Mouse (Mus musculus): ENCODE data around the gene Hbb-bh1. TPM values are rescaled to one million over a fixed set of nuclear protein-coding genes. Genes with fewer than 3 reads are reported as not detected.

Hbb-bh1 gene
- total and polyA plus RNA-seq, 3 experiments: 0.15 TPM; not detected in 2

- Histone ChIP-seq H3K9me3 (replicated peaks; ENCODE audit: insufficient read depth, low read length) (no peaks in the 10 kb centered on the region), H3K4me1 (ENCODE audit: control insufficient read depth in 1 of 2, insufficient read depth in 2 of 2, low read length in 2 of 2) (no peaks in the 10 kb centered on the region), H3K9ac (ENCODE audit: control insufficient read depth, low read depth, low read length, poor library complexity, severe bottlenecking) (no peak within 1 kb of the TSS), H3K79me2 (ENCODE audit: control insufficient read depth, insufficient read depth, low read length, poor library complexity) (no peaks in the 10 kb centered on the region), H3K4me3 (ENCODE audit: control insufficient read depth in 1 of 2, insufficient read depth in 1 of 2, low read depth in 2 of 2, low read length in 2 of 2) (no peak within 1 kb of the TSS), H3K36me3 (ENCODE audit: control insufficient read depth in 1 of 2, insufficient read depth in 2 of 2, low read length in 2 of 2) (no peaks in the 10 kb centered on the region), H3K27me3 (ENCODE audit: control insufficient read depth in 1 of 2, insufficient read depth in 2 of 2, low read length in 2 of 2) (no peaks in the 10 kb centered on the region), H3K27ac (ENCODE audit: control insufficient read depth, low read depth, low read length) (no peak within 1 kb of the TSS)
- TF ChIP-seq CHD1 (IDR thresholded peaks at IDR 0.05; ENCODE audit: low read depth, low read length) (no peak), EP300 (IDR thresholded peaks at IDR 0.05; ENCODE audit: low read depth in 1 of 2, low read length in 2 of 2) (no peak), GABPA (IDR thresholded peaks at IDR 0.05; ENCODE audit: low read depth, low read length) (no peak), NELFE (IDR thresholded peaks at IDR 0.05; ENCODE audit: low read depth, low read length) (no peak), JUND (IDR thresholded peaks at IDR 0.05; ENCODE audit: low read depth, low read length) (no peak), MEF2A (IDR thresholded peaks at IDR 0.05; ENCODE audit: extremely low read depth, insufficient replicate concordance, low read depth, low read length, poor library complexity, severe bottlenecking) (no peak), MYB (IDR thresholded peaks at IDR 0.05; ENCODE audit: low read depth, low read length) (no peak), E2F4 (IDR thresholded peaks at IDR 0.05; ENCODE audit: borderline replicate concordance, low read depth, low read length) (no peak), CHD2 (IDR thresholded peaks at IDR 0.05; ENCODE audit: low read length) (no peak), TBP (IDR thresholded peaks at IDR 0.05; ENCODE audit: low read depth, low read length) (no peak), BHLHE40 (IDR thresholded peaks at IDR 0.05; ENCODE audit: borderline replicate concordance, low read depth, low read length) (no peak), SIN3A (IDR thresholded peaks at IDR 0.05; ENCODE audit: low read length) (no peak), MYC (IDR thresholded peaks at IDR 0.05; ENCODE audit: low read depth, low read length) (no peak)
- no peak for DNase-seq (ENCODE audit: low read depth, low spot score)
Measured at GRCm38 (mm10) chr7:103791721-103792120, 51.2 kb downstream of the Hbb-bh1 start, which contains the start of gene Olfr67. Gene Olfr67, minus strand, starts transcription at chr7:103791821.

Other genes with a start within 250 kb of the Hbb-bh1 start
Only the 30 nearest of the 32 such genes appear.
- gene Olfr620, start 230.6 kb downstream of the Hbb-bh1 start, total RNA-seq (2012; rRNA removed): not detected in 2 replicates
- under 1 TPM in 1 of 2 experiments, not detected in 1; 0.03 TPM for gene Olfr620, start 230.6 kb downstream of the Hbb-bh1 start, polyA plus RNA-seq (2012; ENCODE audit: insufficient read depth in 1 of 2, insufficient read length in 2 of 2, low read depth in 1 of 2, low replicate concordance in 2 of 2, missing spikeins in 1 of 2)
- not detected in 2 replicates for gene Olfr622, start 200.5 kb downstream of the Hbb-bh1 start, total RNA-seq (2012; rRNA removed)
- gene Olfr622, start 200.5 kb downstream of the Hbb-bh1 start, polyA plus RNA-seq (2012; ENCODE audit: insufficient read depth in 1 of 2, insufficient read length in 2 of 2, low read depth in 1 of 2, low replicate concordance in 2 of 2, missing spikeins in 1 of 2): not detected
- not detected in 2 replicates for gene Olfr623, start 179.5 kb downstream of the Hbb-bh1 start, total RNA-seq (2012; rRNA removed)
- not detected for gene Olfr623, start 179.5 kb downstream of the Hbb-bh1 start, polyA plus RNA-seq (2012; ENCODE audit: insufficient read depth in 1 of 2, insufficient read length in 2 of 2, low read depth in 1 of 2, low replicate concordance in 2 of 2, missing spikeins in 1 of 2)
- gene Olfr624, start 172.0 kb downstream of the Hbb-bh1 start, total RNA-seq (2012; rRNA removed): under 0.01 TPM in 1 of 2 replicates, not detected in the other
- under 1 TPM in 1 of 2 experiments, not detected in 1; 0.04 TPM for gene Olfr624, start 172.0 kb downstream of the Hbb-bh1 start, polyA plus RNA-seq (2012; ENCODE audit: insufficient read depth in 1 of 2, insufficient read length in 2 of 2, low read depth in 1 of 2, low replicate concordance in 2 of 2, missing spikeins in 1 of 2)
- not detected in 2 replicates for gene Olfr625-ps1, start 160.4 kb downstream of the Hbb-bh1 start, total RNA-seq (2012; rRNA removed)
- gene Olfr625-ps1, start 160.4 kb downstream of the Hbb-bh1 start, polyA plus RNA-seq (2012; ENCODE audit: insufficient read depth in 1 of 2, insufficient read length in 2 of 2, low read depth in 1 of 2, low replicate concordance in 2 of 2, missing spikeins in 1 of 2): not detected
- gene Olfr243, start 128.5 kb downstream of the Hbb-bh1 start, total RNA-seq (2012; rRNA removed): not detected in 2 replicates
- gene Olfr243, start 128.5 kb downstream of the Hbb-bh1 start, polyA plus RNA-seq (2012; ENCODE audit: insufficient read depth in 1 of 2, insufficient read length in 2 of 2, low read depth in 1 of 2, low replicate concordance in 2 of 2, missing spikeins in 1 of 2): not detected
- gene Olfr628, start 112.8 kb downstream of the Hbb-bh1 start, total RNA-seq (2012; rRNA removed): not detected in 2 replicates
- not detected for gene Olfr628, start 112.8 kb downstream of the Hbb-bh1 start, polyA plus RNA-seq (2012; ENCODE audit: insufficient read depth in 1 of 2, insufficient read length in 2 of 2, low read depth in 1 of 2, low replicate concordance in 2 of 2, missing spikeins in 1 of 2)
- gene Olfr629, start 98.2 kb downstream of the Hbb-bh1 start, total RNA-seq (2012; rRNA removed): not detected in 2 replicates
- not detected for gene Olfr629, start 98.2 kb downstream of the Hbb-bh1 start, polyA plus RNA-seq (2012; ENCODE audit: insufficient read depth in 1 of 2, insufficient read length in 2 of 2, low read depth in 1 of 2, low replicate concordance in 2 of 2, missing spikeins in 1 of 2)
- not detected in 2 replicates for gene Olfr630, start 85.8 kb downstream of the Hbb-bh1 start, total RNA-seq (2012; rRNA removed)
- not detected for gene Olfr630, start 85.8 kb downstream of the Hbb-bh1 start, polyA plus RNA-seq (2012; ENCODE audit: insufficient read depth in 1 of 2, insufficient read length in 2 of 2, low read depth in 1 of 2, low replicate concordance in 2 of 2, missing spikeins in 1 of 2)
- not detected in 2 replicates for gene Olfr69, start 71.6 kb downstream of the Hbb-bh1 start, total RNA-seq (2012; rRNA removed)
- not detected for gene Olfr69, start 71.6 kb downstream of the Hbb-bh1 start, polyA plus RNA-seq (2012; ENCODE audit: insufficient read depth in 1 of 2, insufficient read length in 2 of 2, low read depth in 1 of 2, low replicate concordance in 2 of 2, missing spikeins in 1 of 2)
- not detected in 2 replicates for gene Olfr68, start 63.5 kb downstream of the Hbb-bh1 start, total RNA-seq (2012; rRNA removed)
- not detected for gene Olfr68, start 63.5 kb downstream of the Hbb-bh1 start, polyA plus RNA-seq (2012; ENCODE audit: insufficient read depth in 1 of 2, insufficient read length in 2 of 2, low read depth in 1 of 2, low replicate concordance in 2 of 2, missing spikeins in 1 of 2)
- gene Olfr67, start 51.3 kb downstream of the Hbb-bh1 start, total RNA-seq (2012; rRNA removed): not detected in 2 replicates
- not detected for gene Olfr67, start 51.3 kb downstream of the Hbb-bh1 start, polyA plus RNA-seq (2012; ENCODE audit: insufficient read depth in 1 of 2, insufficient read length in 2 of 2, low read depth in 1 of 2, low replicate concordance in 2 of 2, missing spikeins in 1 of 2)
- gene Hbb-bt, start 29.2 kb downstream of the Hbb-bh1 start, total RNA-seq (2012; rRNA removed): 120 and 191 TPM in 2 replicates
- gene Hbb-bt, start 29.2 kb downstream of the Hbb-bh1 start, polyA plus RNA-seq (2012; ENCODE audit: insufficient read depth in 1 of 2, insufficient read length in 2 of 2, low read depth in 1 of 2, low replicate concordance in 2 of 2, missing spikeins in 1 of 2): 100 to 1,000 TPM in 1 of 2 experiments, not detected in 1; 118 TPM
- 79.0 and 138 TPM in 2 replicates for gene Hbb-bs, start 15.1 kb downstream of the Hbb-bh1 start, total RNA-seq (2012; rRNA removed)
- gene Hbb-bs, start 15.1 kb downstream of the Hbb-bh1 start, polyA plus RNA-seq (2012; ENCODE audit: insufficient read depth in 1 of 2, insufficient read length in 2 of 2, low read depth in 1 of 2, low replicate concordance in 2 of 2, missing spikeins in 1 of 2): 100 to 1,000 TPM in 1 of 2 experiments, not detected in 1; 208 TPM
- gene Hbb-bh2, start 2.6 kb downstream of the Hbb-bh1 start, total RNA-seq (2012; rRNA removed): not detected in 2 replicates
- gene Hbb-bh2, start 2.6 kb downstream of the Hbb-bh1 start, polyA plus RNA-seq (2012; ENCODE audit: insufficient read depth in 1 of 2, insufficient read length in 2 of 2, low read depth in 1 of 2, low replicate concordance in 2 of 2, missing spikeins in 1 of 2): not detected
- not detected in 2 replicates for gene Hbb-y, start 10.1 kb upstream of the Hbb-bh1 start, total RNA-seq (2012; rRNA removed)
- gene Hbb-y, start 10.1 kb upstream of the Hbb-bh1 start, polyA plus RNA-seq (2012; ENCODE audit: insufficient read depth in 1 of 2, insufficient read length in 2 of 2, low read depth in 1 of 2, low replicate concordance in 2 of 2, missing spikeins in 1 of 2): under 1 TPM in 1 of 2 experiments, not detected in 1; 0.11 TPM
- not detected in 2 replicates for gene Olfr66, start 43.1 kb upstream of the Hbb-bh1 start, total RNA-seq (2012; rRNA removed)
- not detected for gene Olfr66, start 43.1 kb upstream of the Hbb-bh1 start, polyA plus RNA-seq (2012; ENCODE audit: insufficient read depth in 1 of 2, insufficient read length in 2 of 2, low read depth in 1 of 2, low replicate concordance in 2 of 2, missing spikeins in 1 of 2)
- gene Olfr64, start 51.3 kb upstream of the Hbb-bh1 start, total RNA-seq (2012; rRNA removed): not detected in 2 replicates
- not detected for gene Olfr64, start 51.3 kb upstream of the Hbb-bh1 start, polyA plus RNA-seq (2012; ENCODE audit: insufficient read depth in 1 of 2, insufficient read length in 2 of 2, low read depth in 1 of 2, low replicate concordance in 2 of 2, missing spikeins in 1 of 2)
- not detected in 2 replicates for gene Olfr65, start 60.3 kb upstream of the Hbb-bh1 start, total RNA-seq (2012; rRNA removed)
- not detected for gene Olfr65, start 60.3 kb upstream of the Hbb-bh1 start, polyA plus RNA-seq (2012; ENCODE audit: insufficient read depth in 1 of 2, insufficient read length in 2 of 2, low read depth in 1 of 2, low replicate concordance in 2 of 2, missing spikeins in 1 of 2)
- not detected in 2 replicates for gene Olfr631, start 85.7 kb upstream of the Hbb-bh1 start, total RNA-seq (2012; rRNA removed)
- gene Olfr631, start 85.7 kb upstream of the Hbb-bh1 start, polyA plus RNA-seq (2012; ENCODE audit: insufficient read depth in 1 of 2, insufficient read length in 2 of 2, low read depth in 1 of 2, low replicate concordance in 2 of 2, missing spikeins in 1 of 2): not detected
- not detected in 2 replicates for gene Olfr632, start 91.2 kb upstream of the Hbb-bh1 start, total RNA-seq (2012; rRNA removed)
- gene Olfr632, start 91.2 kb upstream of the Hbb-bh1 start, polyA plus RNA-seq (2012; ENCODE audit: insufficient read depth in 1 of 2, insufficient read length in 2 of 2, low read depth in 1 of 2, low replicate concordance in 2 of 2, missing spikeins in 1 of 2): not detected
- not detected in 2 replicates for gene Olfr633, start 101.3 kb upstream of the Hbb-bh1 start, total RNA-seq (2012; rRNA removed)
- gene Olfr633, start 101.3 kb upstream of the Hbb-bh1 start, polyA plus RNA-seq (2012; ENCODE audit: insufficient read depth in 1 of 2, insufficient read length in 2 of 2, low read depth in 1 of 2, low replicate concordance in 2 of 2, missing spikeins in 1 of 2): not detected
- not detected in 2 replicates for gene Olfr635, start 128.0 kb upstream of the Hbb-bh1 start, total RNA-seq (2012; rRNA removed)
- gene Olfr635, start 128.0 kb upstream of the Hbb-bh1 start, polyA plus RNA-seq (2012; ENCODE audit: insufficient read depth in 1 of 2, insufficient read length in 2 of 2, low read depth in 1 of 2, low replicate concordance in 2 of 2, missing spikeins in 1 of 2): not detected
- gene Olfr638, start 155.6 kb upstream of the Hbb-bh1 start, total RNA-seq (2012; rRNA removed): not detected in 2 replicates
- not detected for gene Olfr638, start 155.6 kb upstream of the Hbb-bh1 start, polyA plus RNA-seq (2012; ENCODE audit: insufficient read depth in 1 of 2, insufficient read length in 2 of 2, low read depth in 1 of 2, low replicate concordance in 2 of 2, missing spikeins in 1 of 2)
- gene Olfr639, start 174.1 kb upstream of the Hbb-bh1 start, total RNA-seq (2012; rRNA removed): not detected in 2 replicates
- under 1 TPM in 1 of 2 experiments, not detected in 1; 0.03 TPM for gene Olfr639, start 174.1 kb upstream of the Hbb-bh1 start, polyA plus RNA-seq (2012; ENCODE audit: insufficient read depth in 1 of 2, insufficient read length in 2 of 2, low read depth in 1 of 2, low replicate concordance in 2 of 2, missing spikeins in 1 of 2)
- not detected in 2 replicates for gene Olfr640, start 182.4 kb upstream of the Hbb-bh1 start, total RNA-seq (2012; rRNA removed)
- gene Olfr640, start 182.4 kb upstream of the Hbb-bh1 start, polyA plus RNA-seq (2012; ENCODE audit: insufficient read depth in 1 of 2, insufficient read length in 2 of 2, low read depth in 1 of 2, low replicate concordance in 2 of 2, missing spikeins in 1 of 2): not detected
- gene Olfr641, start 192.3 kb upstream of the Hbb-bh1 start, total RNA-seq (2012; rRNA removed): not detected in 2 replicates
- gene Olfr641, start 192.3 kb upstream of the Hbb-bh1 start, polyA plus RNA-seq (2012; ENCODE audit: insufficient read depth in 1 of 2, insufficient read length in 2 of 2, low read depth in 1 of 2, low replicate concordance in 2 of 2, missing spikeins in 1 of 2): not detected
- not detected in 2 replicates for gene Olfr642, start 209.5 kb upstream of the Hbb-bh1 start, total RNA-seq (2012; rRNA removed)
- not detected for gene Olfr642, start 209.5 kb upstream of the Hbb-bh1 start, polyA plus RNA-seq (2012; ENCODE audit: insufficient read depth in 1 of 2, insufficient read length in 2 of 2, low read depth in 1 of 2, low replicate concordance in 2 of 2, missing spikeins in 1 of 2)
- gene 4930516K23Rik, start 218.3 kb upstream of the Hbb-bh1 start, total RNA-seq (2012; rRNA removed): not detected in 2 replicates
- gene 4930516K23Rik, start 218.3 kb upstream of the Hbb-bh1 start, polyA plus RNA-seq (2012; ENCODE audit: insufficient read depth in 1 of 2, insufficient read length in 2 of 2, low read depth in 1 of 2, low replicate concordance in 2 of 2, missing spikeins in 1 of 2): not detected
- gene Olfr644, start 228.7 kb upstream of the Hbb-bh1 start, total RNA-seq (2012; rRNA removed): not detected in 2 replicates
- not detected for gene Olfr644, start 228.7 kb upstream of the Hbb-bh1 start, polyA plus RNA-seq (2012; ENCODE audit: insufficient read depth in 1 of 2, insufficient read length in 2 of 2, low read depth in 1 of 2, low replicate concordance in 2 of 2, missing spikeins in 1 of 2)